Mouse (Mus musculus): ENCODE data around the gene Gm49601. TPM values are rescaled to one million over a fixed set of nuclear protein-coding genes. Genes with fewer than 3 reads are reported as not detected.

Gene Gm49601
- polyA plus RNA-seq, 1 experiment: 112 TPM

- TF ChIP-seq POLR2A (IDR thresholded peaks at IDR 0.05; ENCODE audit: borderline replicate concordance, extremely low read depth, insufficient read depth, insufficient read length, poor library complexity, severe bottlenecking): no peak
- TF ChIP-seq CTCF (IDR thresholded peaks at IDR 0.05; ENCODE audit: borderline replicate concordance, extremely low read depth, insufficient read depth, insufficient read length): no peak
- DNase-seq (ENCODE audit: low read depth): no peak
Observed at GRCm38 (mm10) chr16:18642897-18643296, 16.7 kb upstream of the Gm49601 start.

GRCm38 (mm10) chr16:18642291-18642690 is 16.1 kb upstream of the Gm49601 start:
- TF ChIP-seq CTCF (IDR thresholded peaks at IDR 0.05; ENCODE audit: borderline replicate concordance, extremely low read depth, insufficient read depth, insufficient read length): no peak
- no peak for TF ChIP-seq POLR2A (IDR thresholded peaks at IDR 0.05; ENCODE audit: borderline replicate concordance, extremely low read depth, insufficient read depth, insufficient read length, poor library complexity, severe bottlenecking)
- no peak for DNase-seq (ENCODE audit: low read depth)

DNA sequence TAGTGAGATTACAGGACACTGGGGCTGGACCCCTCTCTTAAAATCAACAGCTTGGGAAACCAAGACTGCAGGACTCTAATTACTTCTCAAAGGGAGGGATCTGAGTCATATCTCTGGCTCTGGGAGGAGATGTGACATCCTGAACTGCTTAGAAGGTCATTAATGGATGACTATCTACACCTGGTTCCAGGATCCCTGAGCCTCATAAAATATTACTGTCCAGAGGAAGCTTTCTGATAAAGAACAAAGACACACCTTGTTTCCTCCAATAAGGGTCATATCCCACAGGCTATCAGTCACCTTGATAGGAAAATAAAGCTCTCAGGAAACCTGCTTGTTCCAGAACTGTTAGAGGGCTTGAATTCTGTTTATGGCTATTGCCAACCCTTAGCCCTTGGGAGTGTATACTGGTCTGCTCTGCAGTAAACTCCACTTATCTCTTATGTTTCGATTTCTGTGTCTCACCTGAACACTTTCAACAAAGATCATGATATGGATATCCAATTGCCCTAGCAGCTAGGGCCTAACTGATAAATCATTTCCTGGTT is 13.2 kb upstream of the Gm49601 start:
- no peak for DNase-seq (ENCODE audit: low read depth)
- TF ChIP-seq CTCF (IDR thresholded peaks at IDR 0.05; ENCODE audit: borderline replicate concordance, extremely low read depth, insufficient read depth, insufficient read length) (no peak), POLR2A (IDR thresholded peaks at IDR 0.05; ENCODE audit: borderline replicate concordance, extremely low read depth, insufficient read depth, insufficient read length, poor library complexity, severe bottlenecking) (no peak)

DNA sequence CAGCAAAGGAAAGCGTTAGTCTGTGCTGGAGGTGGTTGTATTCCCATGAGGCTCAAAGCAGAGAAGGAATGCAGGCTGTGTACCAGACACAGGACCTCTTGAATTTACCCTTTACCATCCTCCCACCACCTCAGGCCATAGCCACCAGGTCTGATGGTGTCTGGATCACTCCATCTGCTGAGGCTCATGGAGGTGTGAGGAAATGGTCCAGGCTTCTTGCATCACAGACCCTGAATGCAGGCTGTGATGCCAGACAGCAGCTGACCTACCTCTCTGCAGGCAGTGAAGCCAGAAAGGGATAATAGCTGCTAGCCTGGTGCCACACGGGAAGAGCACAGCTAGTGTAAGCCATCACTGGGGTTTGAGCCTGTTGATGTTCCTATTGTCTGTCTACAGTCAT is 12.2 kb upstream of the Gm49601 start:
- DNase-seq (ENCODE audit: low read depth): no peak
- no peak for TF ChIP-seq POLR2A (IDR thresholded peaks at IDR 0.05; ENCODE audit: borderline replicate concordance, extremely low read depth, insufficient read depth, insufficient read length, poor library complexity, severe bottlenecking)
- no peak for TF ChIP-seq CTCF (IDR thresholded peaks at IDR 0.05; ENCODE audit: borderline replicate concordance, extremely low read depth, insufficient read depth, insufficient read length)

- no peak for TF ChIP-seq POLR2A (IDR thresholded peaks at IDR 0.05; ENCODE audit: borderline replicate concordance, extremely low read depth, insufficient read depth, insufficient read length, poor library complexity, severe bottlenecking)
- no peak for TF ChIP-seq CTCF (IDR thresholded peaks at IDR 0.05; ENCODE audit: borderline replicate concordance, extremely low read depth, insufficient read depth, insufficient read length)
Observed at GRCm38 (mm10) chr16:18636804-18637203, 10.6 kb upstream of the Gm49601 start.

GRCm38 (mm10) chr16:18636401-18636800 is 10.2 kb upstream of the Gm49601 start:
- TF ChIP-seq CTCF (IDR thresholded peaks at IDR 0.05; ENCODE audit: borderline replicate concordance, extremely low read depth, insufficient read depth, insufficient read length) (no peak), POLR2A (IDR thresholded peaks at IDR 0.05; ENCODE audit: borderline replicate concordance, extremely low read depth, insufficient read depth, insufficient read length, poor library complexity, severe bottlenecking) (no peak)
- no peak for DNase-seq (ENCODE audit: low read depth)

More at GRCm38 (mm10) chr16:18636804-18637203, 10.6 kb upstream of the Gm49601 start:
- no peak for DNase-seq (ENCODE audit: low read depth)

GRCm38 (mm10) chr16:18633333-18633732 is 7.1 kb upstream of the Gm49601 start:
- TF ChIP-seq POLR2A (IDR thresholded peaks at IDR 0.05; ENCODE audit: borderline replicate concordance, extremely low read depth, insufficient read depth, insufficient read length, poor library complexity, severe bottlenecking) (no peak), CTCF (IDR thresholded peaks at IDR 0.05; ENCODE audit: borderline replicate concordance, extremely low read depth, insufficient read depth, insufficient read length) (no peak)
- no peak for DNase-seq (ENCODE audit: low read depth)

- TF ChIP-seq POLR2A (IDR thresholded peaks at IDR 0.05; ENCODE audit: borderline replicate concordance, extremely low read depth, insufficient read depth, insufficient read length, poor library complexity, severe bottlenecking) (no peak), CTCF (IDR thresholded peaks at IDR 0.05; ENCODE audit: borderline replicate concordance, extremely low read depth, insufficient read depth, insufficient read length) (no peak)
- no peak for DNase-seq (ENCODE audit: low read depth)
Observed at GRCm38 (mm10) chr16:18632816-18633215, 6.6 kb upstream of the Gm49601 start.

- TF ChIP-seq CTCF (IDR thresholded peaks at IDR 0.05; ENCODE audit: borderline replicate concordance, extremely low read depth, insufficient read depth, insufficient read length) (peak; percentile 39; the same call in 1 of the 2 replicates), POLR2A (IDR thresholded peaks at IDR 0.05; ENCODE audit: borderline replicate concordance, extremely low read depth, insufficient read depth, insufficient read length, poor library complexity, severe bottlenecking) (no peak)
- peak; percentile 34 for DNase-seq (ENCODE audit: low read depth)
Observed at GRCm38 (mm10) chr16:18632059-18632458, 5.8 kb upstream of the Gm49601 start.

GRCm38 (mm10) chr16:18631141-18631540 is 4.9 kb upstream of the Gm49601 start:
- no peak for TF ChIP-seq POLR2A (IDR thresholded peaks at IDR 0.05; ENCODE audit: borderline replicate concordance, extremely low read depth, insufficient read depth, insufficient read length, poor library complexity, severe bottlenecking)
- no peak for TF ChIP-seq CTCF (IDR thresholded peaks at IDR 0.05; ENCODE audit: borderline replicate concordance, extremely low read depth, insufficient read depth, insufficient read length)
- no peak for DNase-seq (ENCODE audit: low read depth)

- TF ChIP-seq CTCF (IDR thresholded peaks at IDR 0.05; ENCODE audit: borderline replicate concordance, extremely low read depth, insufficient read depth, insufficient read length) (no peak), POLR2A (IDR thresholded peaks at IDR 0.05; ENCODE audit: borderline replicate concordance, extremely low read depth, insufficient read depth, insufficient read length, poor library complexity, severe bottlenecking) (no peak)
- no peak for DNase-seq (ENCODE audit: low read depth)
Observed at GRCm38 (mm10) chr16:18630291-18630690, 4.1 kb upstream of the Gm49601 start.
